Mouse (Mus musculus) limb, embryonic 11.5 days (tissue): ENCODE results near the gene Card11. TPM values are rescaled to one million over a fixed set of nuclear protein-coding genes. Genes with fewer than 3 reads are reported as not detected.

ENCODE experiments used
- ATAC-seq: fragments of 200-750 bp; cut with Nextera tagmentation; 2 replicates; pipeline ENCODE4 v1.8.0; 2017; ENCODE audit warnings: low read depth; ENCODE audit not compliant: insufficient number of reproducible peaks, low FRiP score, low TSS enrichment
- DNase-seq: peaks from one replicate; pipeline ENCODE4 v3.0.0-alpha.2; 2015; ENCODE audit warnings: low spot score
- H3K27ac ChIP-seq: fragments of 300-500 bp; sonication (generic); replicated peaks from 2 replicates; pipeline ENCODE4 v1.5.1; 2014; ENCODE audit warnings: low read depth, mild to moderate bottlenecking, low read length
- H3K27me3 ChIP-seq: fragments of 300-500 bp; sonication (generic); 2 replicates; pipeline ENCODE4 v1.6.1; 2014; ENCODE audit warnings: mild to moderate bottlenecking, low read length, mixed read lengths; ENCODE audit not compliant: control insufficient read depth, insufficient read depth
- H3K36me3 ChIP-seq: fragments of 300-500 bp; sonication (generic); 2 replicates; pipeline ENCODE4 v1.6.1; 2014; ENCODE audit warnings: mild to moderate bottlenecking, low read length, moderate library complexity, mixed read lengths; ENCODE audit not compliant: control insufficient read depth, insufficient read depth
- H3K4me1 ChIP-seq: fragments of 300-500 bp; sonication (generic); 2 replicates; pipeline ENCODE4 v1.6.1; 2014; ENCODE audit warnings: low read length, mixed read lengths; ENCODE audit not compliant: control insufficient read depth, insufficient read depth
- H3K4me2 ChIP-seq: fragments of 300-500 bp; sonication (generic); 2 replicates; pipeline ENCODE4 v1.6.1; 2014; ENCODE audit warnings: low read depth, mild to moderate bottlenecking, moderate library complexity; ENCODE audit not compliant: severe bottlenecking
- H3K4me3 ChIP-seq: fragments of 300-500 bp; sonication (generic); 2 replicates; pipeline ENCODE4 v1.5.1; 2014; ENCODE audit warnings: low read depth, low read length
- H3K9ac ChIP-seq: fragments of 300-500 bp; sonication (generic); 2 replicates; pipeline ENCODE4 v1.6.1; 2014; ENCODE audit warnings: mild to moderate bottlenecking, low read length
- H3K9me3 ChIP-seq: fragments of 300-500 bp; sonication (generic); 2 replicates; pipeline ENCODE4 v1.6.1; 2016; ENCODE audit warnings: low read length; ENCODE audit not compliant: control insufficient read depth
- WGBS: fragments of 180-500 bp; shearing (Covaris S2); extraction: QIAGEN DNeasy Blood & Tissue Kit; methylation state at CpG from one replicate; pipeline ENCODE4 v1.1.7; 2014; 5-methylcytosine and 5-hydroxymethylcytosine counted together
- polyA plus RNA-seq: library from polyadenylated mRNA; unstranded; fragments of >200 nt; fragmentation: Nextera tagmentation; extraction: Ambion mirVana; gene quantifications from 2 replicates; pipeline ENCODE4 v1.2.1, GENCODE M21; 2014

The Card11 gene
- polyA plus RNA-seq, 1 experiment from 2014 or later = 0.97 TPM

DNA sequence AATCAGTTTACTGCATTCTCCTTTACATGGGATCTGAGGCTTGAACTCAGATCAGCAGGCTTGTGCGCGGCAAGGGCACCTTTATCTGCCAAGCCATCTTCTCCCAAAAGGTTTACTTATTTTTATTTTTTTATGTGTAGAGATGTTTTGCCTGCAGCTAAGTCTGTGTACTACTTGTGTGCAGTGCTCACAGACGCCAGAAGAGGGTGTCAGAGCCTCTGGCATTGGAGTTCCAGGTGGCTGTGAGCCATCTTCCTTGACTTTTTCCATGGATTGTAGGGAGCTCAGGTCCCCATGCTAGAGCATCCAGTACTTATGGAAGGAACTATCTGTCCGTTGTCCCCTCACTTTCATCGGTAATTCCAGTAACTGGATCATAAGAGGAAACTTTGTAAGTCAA is 140.7 kb downstream of the Card11 start:
- no peak overlapping the region for H3K27ac ChIP-seq
- H3K9me3 ChIP-seq = no peaks in the 10 kb centered on the region
- no peak overlapping the region for H3K4me2 ChIP-seq
- no peaks in the 10 kb centered on the region for H3K27me3 ChIP-seq
- no peak overlapping the region for H3K9ac ChIP-seq
- WGBS = 79% methylated on average over 5 of the region's 5 CpGs
- DNase-seq (no peak), ATAC-seq (no peak)
- H3K4me3 ChIP-seq = no peak overlapping the region
- H3K4me1 ChIP-seq = 0 out of 2 replicates have a peak, but pooled peaks cover 3% of the 10 kb centered on the region
- H3K36me3 ChIP-seq = no peaks in the 10 kb centered on the region

DNA sequence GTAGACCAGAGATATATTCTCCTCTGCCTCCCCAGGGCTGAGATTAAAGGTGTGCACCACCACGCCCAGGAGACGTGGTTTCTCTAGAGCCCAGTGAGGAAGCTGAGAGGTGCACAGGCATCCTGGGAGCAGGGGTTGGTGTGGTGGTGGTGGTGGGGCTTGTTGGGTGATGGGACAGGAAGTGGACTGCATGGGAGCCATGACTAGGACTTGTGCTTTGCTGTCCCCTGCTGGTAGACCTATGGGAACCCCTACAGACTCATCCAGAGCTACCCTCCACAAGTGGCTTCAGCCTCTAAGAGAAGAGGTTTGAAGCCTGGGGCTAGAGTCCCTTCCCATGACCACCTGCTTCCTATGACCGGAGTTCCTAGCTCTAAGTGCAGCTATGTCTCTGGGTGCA is 142.0 kb downstream of the Card11 start:
- no peaks in the 10 kb centered on the region for H3K9me3 ChIP-seq
- no peaks in the 10 kb centered on the region for H3K27me3 ChIP-seq
- H3K4me2 ChIP-seq = no peak overlapping the region
- no peaks in the 10 kb centered on the region for H3K36me3 ChIP-seq
- no peak overlapping the region for H3K9ac ChIP-seq
- H3K4me1 ChIP-seq = 0 out of 2 replicates have a peak, but pooled peaks cover 3% of the 10 kb centered on the region
- H3K27ac ChIP-seq = no peak overlapping the region
- no peak for ATAC-seq
- DNase-seq = no peak
- WGBS = 84% methylated on average over 3 of the region's 3 CpGs
- no peak overlapping the region for H3K4me3 ChIP-seq

DNA sequence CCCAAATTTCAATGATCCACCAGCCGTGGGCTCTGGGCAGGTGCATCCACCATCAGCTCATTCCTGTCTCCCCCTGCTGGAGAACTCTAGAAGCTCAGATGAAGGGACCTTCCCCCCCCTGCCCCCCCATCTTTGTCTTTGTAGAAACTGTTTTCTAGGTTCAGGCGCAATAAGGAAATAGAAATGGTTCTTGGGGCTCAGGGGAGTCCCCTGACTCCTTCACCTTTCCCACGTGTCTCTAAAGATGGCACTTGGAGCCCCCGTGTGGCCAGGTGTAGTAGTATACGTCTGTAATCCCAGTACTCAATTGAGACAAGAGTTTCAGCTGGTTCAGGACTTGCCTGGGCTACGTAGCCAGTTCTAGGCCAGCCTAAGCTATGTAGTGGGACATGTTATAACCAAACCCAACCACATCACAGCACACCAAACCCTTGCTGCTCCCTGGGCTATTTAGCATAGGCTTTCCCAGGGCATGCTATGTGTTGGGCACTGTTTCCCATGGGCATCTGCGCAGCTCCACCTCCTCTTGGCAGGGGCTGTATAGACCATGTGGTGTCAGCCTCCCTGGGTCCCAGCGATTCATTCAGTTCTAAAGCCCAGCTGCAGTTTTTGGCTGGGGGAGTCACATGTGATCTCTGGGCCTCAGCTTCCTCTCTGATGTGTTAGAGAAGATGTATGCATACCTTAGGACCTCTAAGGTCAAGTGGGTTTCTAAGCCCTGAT is 142.8 kb downstream of the Card11 start:
- H3K4me3 ChIP-seq = no peak overlapping the region
- H3K27me3 ChIP-seq = no peaks in the 10 kb centered on the region
- WGBS = 59% methylated on average over 8 of the region's 8 CpGs
- 0 out of 2 replicates have a peak, but pooled peaks cover 3% of the 10 kb centered on the region for H3K4me1 ChIP-seq
- no peak overlapping the region for H3K27ac ChIP-seq
- no peak overlapping the region for H3K4me2 ChIP-seq
- ATAC-seq (no peak), DNase-seq (no peak)
- no peaks in the 10 kb centered on the region for H3K36me3 ChIP-seq
- no peaks in the 10 kb centered on the region for H3K9me3 ChIP-seq
- H3K9ac ChIP-seq = no peak overlapping the region

DNA sequence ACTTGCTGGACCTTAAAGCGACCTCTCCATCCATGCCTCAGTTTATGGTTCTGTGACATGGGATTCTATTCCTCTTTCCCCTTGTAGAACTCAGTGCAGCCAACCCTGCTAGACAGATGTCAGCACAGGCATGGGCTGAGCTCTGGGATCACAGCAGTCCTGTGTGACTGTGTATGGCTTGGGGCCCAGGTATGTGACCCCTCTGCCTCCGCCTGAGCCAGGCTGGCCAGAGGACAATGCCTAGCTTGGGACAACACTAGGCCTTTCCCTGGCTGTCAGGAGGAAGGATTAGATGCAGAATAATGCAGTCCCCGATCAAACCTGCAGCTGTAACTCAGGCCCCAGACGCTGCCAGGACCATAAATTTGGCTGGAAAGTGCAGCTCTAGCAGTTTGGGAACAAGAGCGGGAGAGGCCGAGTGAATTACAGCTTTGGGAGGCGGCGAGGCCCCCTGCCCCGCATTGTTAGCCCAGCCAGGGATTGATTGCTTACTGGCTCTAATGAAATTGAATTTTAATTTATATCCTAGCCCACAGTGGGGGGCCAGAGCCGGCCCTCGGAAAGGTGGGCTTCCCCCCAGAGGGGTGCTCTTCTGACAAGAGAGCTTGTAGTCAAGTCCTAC is 144.4 kb downstream of the Card11 start:
- Histone ChIP-seq H3K27ac (no peak overlapping the region), H3K9me3 (no peaks in the 10 kb centered on the region), H3K4me1 (0 out of 2 replicates have a peak, but pooled peaks cover 3% of the 10 kb centered on the region), H3K27me3 (no peaks in the 10 kb centered on the region), H3K4me2 (no peak overlapping the region), H3K9ac (no peak overlapping the region), H3K4me3 (no peak overlapping the region), H3K36me3 (no peaks in the 10 kb centered on the region)
- ATAC-seq = no peak
- DNase-seq = peak; percentile 27
- WGBS = 35% methylated on average over 11 of the region's 11 CpGs

DNA sequence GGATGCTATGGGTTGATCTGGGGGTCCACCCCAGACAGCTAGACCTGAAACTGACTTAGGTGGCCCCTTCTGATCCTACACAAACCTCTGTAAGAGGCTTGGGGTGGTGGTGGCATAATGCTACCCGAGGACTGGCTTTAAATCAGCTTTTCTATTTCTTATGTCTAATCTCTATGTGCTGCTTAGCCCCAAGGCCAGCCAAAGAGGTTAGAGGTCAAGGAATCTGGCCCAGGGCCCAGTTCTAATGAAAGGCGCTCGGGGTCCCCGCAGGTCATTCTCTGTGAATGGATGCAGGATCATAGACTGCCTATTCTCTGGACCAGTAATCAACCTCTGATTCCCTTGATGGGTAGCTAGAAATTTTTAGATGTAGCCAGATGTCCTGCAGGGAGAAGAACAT is 145.7 kb downstream of the Card11 start:
- ATAC-seq = no peak
- Histone ChIP-seq H3K4me2 (no peak overlapping the region), H3K9me3 (no peaks in the 10 kb centered on the region), H3K36me3 (no peaks in the 10 kb centered on the region), H3K27me3 (no peaks in the 10 kb centered on the region), H3K9ac (no peak overlapping the region), H3K27ac (no peak overlapping the region), H3K4me3 (no peak overlapping the region), H3K4me1 (0 out of 2 replicates have a peak, but pooled peaks cover 3% of the 10 kb centered on the region)
- DNase-seq = no peak
- WGBS = 82% methylated on average over 4 of the region's 4 CpGs

DNA sequence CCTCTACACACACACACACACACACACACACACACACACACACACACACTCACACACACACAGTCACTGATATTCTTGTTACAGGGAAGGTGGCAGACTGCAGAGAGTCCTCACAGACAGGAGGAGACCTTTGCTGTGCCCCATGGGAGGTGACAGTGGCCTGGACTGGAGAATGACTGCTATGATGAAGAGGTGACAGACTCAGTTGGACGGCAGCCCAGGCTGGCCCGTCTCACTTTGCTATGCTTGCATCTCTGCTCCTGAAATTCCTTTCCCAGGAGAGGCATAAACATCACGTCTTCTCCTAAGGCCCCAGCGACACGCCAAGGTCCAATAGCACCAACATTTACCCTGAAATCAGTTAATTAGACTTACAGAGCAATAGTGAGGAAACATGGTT is 146.7 kb downstream of the Card11 start:
- no peak overlapping the region for H3K9ac ChIP-seq
- 0 out of 2 replicates have a peak, but pooled peaks cover 3% of the 10 kb centered on the region for H3K4me1 ChIP-seq
- no peak overlapping the region for H3K27ac ChIP-seq
- H3K4me3 ChIP-seq = no peak overlapping the region
- 88% methylated on average over 5 of the region's 5 CpGs for WGBS
- H3K27me3 ChIP-seq = no peaks in the 10 kb centered on the region
- ATAC-seq = no peak
- H3K4me2 ChIP-seq = no peak overlapping the region
- no peaks in the 10 kb centered on the region for H3K9me3 ChIP-seq
- no peaks in the 10 kb centered on the region for H3K36me3 ChIP-seq
- DNase-seq = no peak

DNA sequence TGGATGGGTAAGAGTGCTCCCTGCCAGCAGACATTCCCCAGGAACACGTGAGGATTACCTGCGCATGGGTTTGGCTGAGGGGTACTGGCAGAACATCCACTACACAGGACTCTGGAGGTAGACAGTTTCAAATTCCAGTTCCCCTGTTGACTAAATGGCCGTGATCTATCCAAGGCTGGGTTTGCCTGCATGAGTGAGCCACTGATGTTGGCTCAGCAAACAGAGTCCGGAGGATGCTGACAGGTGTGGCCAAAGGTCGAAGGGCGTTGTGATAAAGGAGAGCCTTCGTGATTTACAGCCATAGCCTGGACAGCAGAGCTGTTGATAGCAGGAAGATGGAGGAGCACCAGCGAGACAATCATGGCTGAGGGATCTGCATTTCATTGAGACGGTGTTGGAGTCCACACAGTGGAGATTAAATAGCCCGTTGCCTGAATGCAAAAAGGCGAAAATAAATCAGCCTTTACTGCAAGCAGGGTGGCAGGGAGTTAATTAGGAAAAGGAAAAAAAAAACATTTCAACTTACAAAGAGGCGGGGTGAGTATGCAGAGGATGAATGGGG is 147.9 kb downstream of the Card11 start:
- no peak for ATAC-seq
- WGBS = 70% methylated on average over 12 of the region's 12 CpGs

DNA sequence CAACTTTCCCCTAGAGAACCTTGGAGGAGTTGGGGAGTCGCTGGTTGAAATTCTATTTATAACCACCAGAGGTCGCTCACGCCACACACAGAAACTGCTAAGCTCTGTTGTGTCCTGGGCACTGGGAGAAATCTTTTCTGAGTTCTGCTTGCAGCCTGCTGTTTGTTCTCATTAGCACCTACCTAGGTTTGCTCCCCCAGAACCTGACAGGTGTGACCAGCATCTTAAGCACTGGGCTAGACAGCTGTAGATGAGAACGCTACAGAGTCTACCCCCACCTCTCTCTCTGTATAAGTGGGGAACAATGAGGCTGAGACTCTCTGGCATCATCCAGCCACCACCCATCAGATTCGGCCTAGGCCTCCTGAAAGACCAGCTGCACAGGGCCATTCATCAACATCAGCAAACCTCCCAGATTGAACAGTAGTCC is 153.1 kb downstream of the Card11 start:
- H3K9ac ChIP-seq = no peak overlapping the region
- H3K36me3 ChIP-seq = no peaks in the 10 kb centered on the region
- DNase-seq = peak; percentile 63

More for the DNA sequence above, 147.9 kb downstream of the Card11 start:
- 0 out of 2 replicates have a peak, but pooled peaks cover 3% of the 10 kb centered on the region for H3K4me1 ChIP-seq
- no peak overlapping the region for H3K4me3 ChIP-seq
- H3K9ac ChIP-seq = no peak overlapping the region
- no peak overlapping the region for H3K4me2 ChIP-seq
- no peaks in the 10 kb centered on the region for H3K27me3 ChIP-seq
- no peaks in the 10 kb centered on the region for H3K36me3 ChIP-seq
- no peaks in the 10 kb centered on the region for H3K9me3 ChIP-seq
- no peak overlapping the region for H3K27ac ChIP-seq
- no peak for DNase-seq

More for the DNA sequence above, 153.1 kb downstream of the Card11 start:
- H3K4me1 ChIP-seq = no peaks in the 10 kb centered on the region
- 10% methylated on average over 5 of the region's 5 CpGs for WGBS
- H3K27me3 ChIP-seq = no peaks in the 10 kb centered on the region
- ATAC-seq = no peak
- no peak overlapping the region for H3K27ac ChIP-seq
- H3K4me2 ChIP-seq = no peak overlapping the region
- no peaks in the 10 kb centered on the region for H3K9me3 ChIP-seq
- H3K4me3 ChIP-seq = no peak overlapping the region
